Mouse (Mus musculus): ENCODE measurements at regions not wholly inside any gene's neighbourhood (a gene's known extent, or its start where the extent isn't known, plus 50 kb on each side); places are given as distances from the start of the nearest gene placed in this dataset.

GRCm38 (mm10) chr14:66521836-66522629 lies 513.0 kb upstream of the Gulo start:
- TF ChIP-seq POLR2A (IDR thresholded peaks at IDR 0.05; ENCODE audit: borderline replicate concordance, low read depth, low read length) (no peak), CTCF (IDR thresholded peaks at IDR 0.05; ENCODE audit: low read depth, low read length) (no peak)

All from bone marrow macrophage, adult 2 months (primary cell).